Mouse (Mus musculus): ENCODE measurements at regions not wholly inside any gene's neighbourhood (a gene's known extent, or its start where the extent isn't known, plus 50 kb on each side); places are given as distances from the start of the nearest gene placed in this dataset.

GRCm38 (mm10) chr13:69279647-69280046, 253.9 kb upstream of the Nsun2 start:
- no peak for DNase-seq (ENCODE audit: low read depth, low spot score)

GRCm38 (mm10) chr13:69294483-69294882, 239.1 kb upstream of the Nsun2 start:
- DNase-seq (ENCODE audit: low read depth, low spot score) = peak; percentile 33

- peak; percentile 64 for DNase-seq (ENCODE audit: low read depth, low spot score)
Measured at GRCm38 (mm10) chr13:69303316-69303715, 230.2 kb upstream of the Nsun2 start.

- peak; percentile 90 for DNase-seq (ENCODE audit: low read depth, low spot score)
Measured at GRCm38 (mm10) chr13:69330412-69331000, 203.0 kb upstream of the Nsun2 start.

- no peak for DNase-seq (ENCODE audit: low read depth, low spot score)
Measured at GRCm38 (mm10) chr13:69331537-69332435, 201.8 kb upstream of the Nsun2 start.

- no peak for DNase-seq (ENCODE audit: low read depth, low spot score)
Measured at GRCm38 (mm10) chr13:69343806-69344205, 189.7 kb upstream of the Nsun2 start.

GRCm38 (mm10) chr13:69357435-69357834, 176.1 kb upstream of the Nsun2 start:
- peak; percentile 60 for DNase-seq (ENCODE audit: low read depth, low spot score)

GRCm38 (mm10) chr13:69365880-69366490, 167.6 kb upstream of the Nsun2 start:
- no peak for DNase-seq (ENCODE audit: low read depth, low spot score)

GRCm38 (mm10) chr13:69373101-69373815, 160.3 kb upstream of the Nsun2 start:
- DNase-seq (ENCODE audit: low read depth, low spot score) = peak; percentile 35

GRCm38 (mm10) chr13:69373816-69374142, 159.8 kb upstream of the Nsun2 start:
- no peak for DNase-seq (ENCODE audit: low read depth, low spot score)

GRCm38 (mm10) chr13:69380403-69380802, 153.1 kb upstream of the Nsun2 start:
- no peak for DNase-seq (ENCODE audit: low read depth, low spot score)

- DNase-seq (ENCODE audit: low read depth, low spot score) = no peak
Measured at GRCm38 (mm10) chr13:69384767-69385166, 148.8 kb upstream of the Nsun2 start.

- no peak for DNase-seq (ENCODE audit: low read depth, low spot score)
Measured at GRCm38 (mm10) chr13:69392917-69393827, 140.4 kb upstream of the Nsun2 start.

- no peak for DNase-seq (ENCODE audit: low read depth, low spot score)
Measured at GRCm38 (mm10) chr13:69394544-69394943, 139.0 kb upstream of the Nsun2 start.

- no peak for DNase-seq (ENCODE audit: low read depth, low spot score)
Measured at GRCm38 (mm10) chr13:69410359-69410758, 123.2 kb upstream of the Nsun2 start.

GRCm38 (mm10) chr13:69414813-69415212, 118.7 kb upstream of the Nsun2 start:
- DNase-seq (ENCODE audit: low read depth, low spot score) = peak; percentile 29

- no peak for DNase-seq (ENCODE audit: low read depth, low spot score)
Measured at GRCm38 (mm10) chr13:69416726-69417125, 116.8 kb upstream of the Nsun2 start.

- DNase-seq (ENCODE audit: low read depth, low spot score) = no peak
Measured at GRCm38 (mm10) chr13:69417855-69418478, 115.6 kb upstream of the Nsun2 start.

- DNase-seq (ENCODE audit: low read depth, low spot score) = no peak
Measured at GRCm38 (mm10) chr13:69420166-69420565, 113.4 kb upstream of the Nsun2 start.

GRCm38 (mm10) chr13:69421966-69422365, 111.6 kb upstream of the Nsun2 start:
- DNase-seq (ENCODE audit: low read depth, low spot score) = no peak

GRCm38 (mm10) chr13:69426117-69426516, 107.4 kb upstream of the Nsun2 start:
- DNase-seq (ENCODE audit: low read depth, low spot score) = no peak
